Mouse (Mus musculus) kidney, postnatal 25 days (tissue): ENCODE results near the gene Cdc25a.
A peak's percentile ranks its signal among the peaks of the same experiment; 100 is the strongest.

Source experiments
- DNase-seq, 2 experiments: peaks; one replicate each; pipeline ENCODE4 v3.0.0; 2021; ENCODE audit warnings: mixed read lengths in 2 of 2

Cdc25a gene

GRCm38 (mm10) chr9:109932756-109933375 lies 57.5 kb downstream of the Cdc25a start:
- peak; percentile 32 to 60 for DNase-seq

GRCm38 (mm10) chr9:109939401-109939800 lies 64.0 kb downstream of the Cdc25a start:
- DNase-seq, result no peak

DNA sequence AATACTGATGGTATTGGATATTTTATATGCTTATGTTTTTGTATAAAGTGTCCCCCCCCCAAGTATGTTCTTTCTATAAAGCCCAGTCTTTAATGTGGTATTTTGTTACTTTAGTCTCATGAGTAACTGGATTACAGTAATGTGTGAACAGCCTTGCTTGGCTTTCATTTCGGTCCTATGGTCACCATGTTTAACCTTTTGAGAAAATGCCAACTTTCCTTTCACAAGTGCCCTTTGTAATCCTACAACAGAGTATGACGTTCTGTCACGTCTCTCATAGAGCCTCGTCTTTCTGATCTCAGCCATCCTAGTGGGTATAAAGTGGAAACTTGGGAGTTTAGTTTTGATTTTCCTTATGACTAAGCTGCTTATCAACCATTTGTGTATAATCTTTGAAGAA lies 67.4 kb downstream of the Cdc25a start:
- DNase-seq, result no peak
